Mouse (Mus musculus) stomach, embryonic 16.5 days (tissue): ENCODE results near the gene Plxna1. TPM values are rescaled to one million over a fixed set of nuclear protein-coding genes. Genes with fewer than 3 reads are reported as not detected.

ENCODE experiments used
- ATAC-seq: fragments of 200-750 bp; cut with Nextera tagmentation; 2 replicates; pipeline ENCODE4 v1.8.0; 2017; ENCODE audit warnings: moderate number of reproducible peaks, moderate TSS enrichment; ENCODE audit not compliant: insufficient read depth, low FRiP score
- H3K27ac ChIP-seq: fragments of 300-500 bp; sonication (generic); 2 replicates; pipeline ENCODE4 v1.5.1; 2014; ENCODE audit warnings: low read length
- H3K27me3 ChIP-seq: fragments of 300-500 bp; sonication (generic); 2 replicates; pipeline ENCODE4 v1.6.1; 2014; ENCODE audit warnings: low read length, control low read depth, mixed read lengths; ENCODE audit not compliant: control insufficient read depth, insufficient read depth
- H3K36me3 ChIP-seq: fragments of 300-500 bp; sonication (generic); 2 replicates; pipeline ENCODE4 v1.6.1; 2014; ENCODE audit warnings: low read length; ENCODE audit not compliant: control insufficient read depth, insufficient read depth
- H3K4me1 ChIP-seq: fragments of 300-500 bp; sonication (generic); 2 replicates; pipeline ENCODE4 v1.6.1; 2014; ENCODE audit warnings: low read length, control low read depth, mixed read lengths; ENCODE audit not compliant: control insufficient read depth, insufficient read depth
- H3K4me2 ChIP-seq: fragments of 300-500 bp; sonication (generic); 2 replicates; pipeline ENCODE4 v1.6.1; 2014; ENCODE audit warnings: low read depth, low read length, mixed read lengths
- H3K4me3 ChIP-seq: fragments of 300-500 bp; sonication (generic); replicated peaks from 2 replicates; pipeline ENCODE4 v1.5.1; 2014; ENCODE audit warnings: mild to moderate bottlenecking, low read length
- H3K9ac ChIP-seq: fragments of 300-500 bp; sonication (generic); 2 replicates; pipeline ENCODE4 v1.6.1; 2014; ENCODE audit warnings: low read length
- H3K9me3 ChIP-seq: fragments of 300-500 bp; sonication (generic); replicated peaks from 2 replicates; pipeline ENCODE4 v1.6.1; 2016; ENCODE audit warnings: low read length, control low read depth; ENCODE audit not compliant: control insufficient read depth
- WGBS: fragments of 180-500 bp; shearing (Covaris S2); extraction: QIAGEN DNeasy Blood & Tissue Kit; methylation state at CpG from one replicate; pipeline ENCODE4 v1.1.7; 2014; 5-methylcytosine and 5-hydroxymethylcytosine counted together
- polyA plus RNA-seq: library from polyadenylated mRNA; unstranded; fragments of >200 nt; fragmentation: Nextera tagmentation; extraction: Ambion mirVana; gene quantifications from 2 replicates; pipeline ENCODE4 v1.2.1, GENCODE M21; 2015

The Plxna1 gene
- polyA plus RNA-seq, 1 experiment from 2014 or later, result 9.3 TPM

GRCm38 (mm10) chr6:89397919-89398318 is 35.5 kb upstream of the Plxna1 start:
- H3K36me3 ChIP-seq, result no peaks in the 10 kb centered on the region
- no peaks in the 10 kb centered on the region for H3K9me3 ChIP-seq
- no peak overlapping the region for H3K27ac ChIP-seq
- H3K4me3 ChIP-seq, result no peak overlapping the region
- H3K4me2 ChIP-seq, result no peak overlapping the region
- H3K9ac ChIP-seq, result no peak overlapping the region
- 84% methylated on average over 4 of the region's 4 CpGs for WGBS
- no peak for ATAC-seq
- no peaks in the 10 kb centered on the region for H3K27me3 ChIP-seq
- no peaks in the 10 kb centered on the region for H3K4me1 ChIP-seq

- H3K4me2 ChIP-seq, result no peak overlapping the region
- no peak for ATAC-seq
- no peaks in the 10 kb centered on the region for H3K36me3 ChIP-seq
- WGBS, result 82% methylated on average over 2 of the region's 2 CpGs
- no peak overlapping the region for H3K4me3 ChIP-seq
- no peak overlapping the region for H3K27ac ChIP-seq
- H3K9ac ChIP-seq, result no peak overlapping the region
- H3K9me3 ChIP-seq, result no peaks in the 10 kb centered on the region
- H3K27me3 ChIP-seq, result no peaks in the 10 kb centered on the region
- no peaks in the 10 kb centered on the region for H3K4me1 ChIP-seq
Measured at GRCm38 (mm10) chr6:89393820-89394219, 31.4 kb upstream of the Plxna1 start.

- ATAC-seq, result peak; percentile 50; the same call in 1 of the 2 replicates
- H3K4me2 ChIP-seq, result no peak overlapping the region
- H3K9me3 ChIP-seq, result no peaks in the 10 kb centered on the region
- H3K27ac ChIP-seq, result no peak overlapping the region
- no peaks in the 10 kb centered on the region for H3K36me3 ChIP-seq
- H3K4me3 ChIP-seq, result no peak overlapping the region
- H3K4me1 ChIP-seq, result no peaks in the 10 kb centered on the region
- H3K9ac ChIP-seq, result no peak overlapping the region
- H3K27me3 ChIP-seq, result no peaks in the 10 kb centered on the region
- 74% methylated on average over 2 of the region's 2 CpGs for WGBS
Measured at GRCm38 (mm10) chr6:89392213-89392612, 29.8 kb upstream of the Plxna1 start.

GRCm38 (mm10) chr6:89389771-89390170 is 27.4 kb upstream of the Plxna1 start:
- no peaks in the 10 kb centered on the region for H3K36me3 ChIP-seq
- H3K9ac ChIP-seq, result no peak overlapping the region
- no peak overlapping the region for H3K4me2 ChIP-seq
- no peak overlapping the region for H3K4me3 ChIP-seq
- H3K9me3 ChIP-seq, result no peaks in the 10 kb centered on the region
- no peak for ATAC-seq
- H3K27me3 ChIP-seq, result no peaks in the 10 kb centered on the region
- 63% methylated on average over 7 of the region's 7 CpGs for WGBS
- no peak overlapping the region for H3K27ac ChIP-seq
- H3K4me1 ChIP-seq, result no peaks in the 10 kb centered on the region

GRCm38 (mm10) chr6:89386956-89387355 is 24.5 kb upstream of the Plxna1 start:
- no peaks in the 10 kb centered on the region for H3K9me3 ChIP-seq
- no peaks in the 10 kb centered on the region for H3K4me1 ChIP-seq
- no peak overlapping the region for H3K9ac ChIP-seq
- no peaks in the 10 kb centered on the region for H3K36me3 ChIP-seq
- no peaks in the 10 kb centered on the region for H3K27me3 ChIP-seq
- WGBS, result 58% methylated on average over 1 of the region's 1 CpGs
- no peak for ATAC-seq
- no peak overlapping the region for H3K27ac ChIP-seq
- no peak overlapping the region for H3K4me3 ChIP-seq
- H3K4me2 ChIP-seq, result no peak overlapping the region

GRCm38 (mm10) chr6:89384699-89385098 is 22.3 kb upstream of the Plxna1 start:
- no peak for ATAC-seq
- no peaks in the 10 kb centered on the region for H3K27me3 ChIP-seq
- 83% methylated on average over 2 of the region's 2 CpGs for WGBS
- no peak overlapping the region for H3K4me2 ChIP-seq
- no peak overlapping the region for H3K9ac ChIP-seq
- no peaks in the 10 kb centered on the region for H3K4me1 ChIP-seq
- no peaks in the 10 kb centered on the region for H3K36me3 ChIP-seq
- no peaks in the 10 kb centered on the region for H3K9me3 ChIP-seq
- no peak overlapping the region for H3K4me3 ChIP-seq
- no peak overlapping the region for H3K27ac ChIP-seq

- no peak overlapping the region for H3K27ac ChIP-seq
- no peak overlapping the region for H3K4me3 ChIP-seq
- WGBS, result 66% methylated on average over 5 of the region's 5 CpGs
- no peaks in the 10 kb centered on the region for H3K36me3 ChIP-seq
- no peaks in the 10 kb centered on the region for H3K4me1 ChIP-seq
- no peak overlapping the region for H3K9ac ChIP-seq
- no peak for ATAC-seq
- no peaks in the 10 kb centered on the region for H3K9me3 ChIP-seq
- H3K4me2 ChIP-seq, result no peak overlapping the region
- no peaks in the 10 kb centered on the region for H3K27me3 ChIP-seq
Measured at GRCm38 (mm10) chr6:89381851-89382250, 19.4 kb upstream of the Plxna1 start.

GRCm38 (mm10) chr6:89381172-89381571 is 18.8 kb upstream of the Plxna1 start:
- no peak overlapping the region for H3K9ac ChIP-seq
- H3K4me2 ChIP-seq, result no peak overlapping the region
- ATAC-seq, result no peak
- H3K4me3 ChIP-seq, result no peak overlapping the region
- no peaks in the 10 kb centered on the region for H3K4me1 ChIP-seq
- no peaks in the 10 kb centered on the region for H3K9me3 ChIP-seq
- no peak overlapping the region for H3K27ac ChIP-seq
- H3K27me3 ChIP-seq, result no peaks in the 10 kb centered on the region
- H3K36me3 ChIP-seq, result no peaks in the 10 kb centered on the region
- WGBS, result 60% methylated on average over 3 of the region's 3 CpGs

- Histone ChIP-seq H3K4me1 (no peaks in the 10 kb centered on the region), H3K27ac (no peak overlapping the region), H3K36me3 (no peaks in the 10 kb centered on the region), H3K4me2 (no peak overlapping the region), H3K27me3 (no peaks in the 10 kb centered on the region), H3K4me3 (no peak overlapping the region), H3K9ac (no peak overlapping the region), H3K9me3 (no peaks in the 10 kb centered on the region)
- no peak for ATAC-seq
- 57% methylated on average over 3 of the region's 3 CpGs for WGBS
Measured at GRCm38 (mm10) chr6:89380751-89381150, 18.3 kb upstream of the Plxna1 start.

- H3K4me1 ChIP-seq, result no peaks in the 10 kb centered on the region
- H3K36me3 ChIP-seq, result no peaks in the 10 kb centered on the region
- 83% methylated on average over 2 of the region's 2 CpGs for WGBS
- no peak overlapping the region for H3K4me2 ChIP-seq
- no peak overlapping the region for H3K4me3 ChIP-seq
- no peak overlapping the region for H3K27ac ChIP-seq
- H3K27me3 ChIP-seq, result no peaks in the 10 kb centered on the region
- no peak overlapping the region for H3K9ac ChIP-seq
- no peak for ATAC-seq
- H3K9me3 ChIP-seq, result no peaks in the 10 kb centered on the region
Measured at GRCm38 (mm10) chr6:89378264-89378663, 15.8 kb upstream of the Plxna1 start.
